Mouse (Mus musculus): ENCODE results near the gene Dmxl2. TPM values are rescaled to one million over a fixed set of nuclear protein-coding genes. Genes with fewer than 3 reads are reported as not detected.

Dmxl2 gene
- polyA plus RNA-seq, 1 experiment from 2014 or later = 8.6 TPM

DNA sequence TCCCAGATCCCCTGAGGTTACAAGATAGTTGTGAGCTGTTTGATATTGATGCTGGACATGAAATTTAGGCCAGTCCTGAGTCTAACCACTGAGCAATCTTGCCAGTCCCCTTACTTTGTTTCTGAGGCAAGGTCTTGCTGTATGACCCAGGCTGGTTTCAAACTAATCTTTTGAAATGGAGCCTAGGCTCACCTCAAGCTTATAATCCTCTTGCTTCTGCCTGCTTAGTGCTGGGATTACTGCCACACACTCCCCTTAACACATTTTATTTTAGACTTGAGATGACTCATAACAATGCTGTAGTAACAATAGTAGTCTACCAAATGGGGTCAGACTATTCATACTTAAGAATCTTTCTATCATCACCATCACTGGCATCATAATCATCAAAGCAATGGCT is 30.0 kb upstream of the Dmxl2 start:
- Histone ChIP-seq H3K4me3 (no peak overlapping the region), H3K27ac (replicated peaks) (no peak overlapping the region), H3K36me3 (no peaks in the 10 kb centered on the region), H3K9me3 (replicated peaks) (no peaks in the 10 kb centered on the region), H3K27me3 (ENCODE audit: low read depth, poor library complexity, severe bottlenecking) (no peaks in the 10 kb centered on the region), H3K4me1 (peaks cover 1% of the 10 kb centered on the region; the same call in 1 of the 2 replicates)
- DNase-seq (ENCODE audit: low spot score) = no peak

DNA sequence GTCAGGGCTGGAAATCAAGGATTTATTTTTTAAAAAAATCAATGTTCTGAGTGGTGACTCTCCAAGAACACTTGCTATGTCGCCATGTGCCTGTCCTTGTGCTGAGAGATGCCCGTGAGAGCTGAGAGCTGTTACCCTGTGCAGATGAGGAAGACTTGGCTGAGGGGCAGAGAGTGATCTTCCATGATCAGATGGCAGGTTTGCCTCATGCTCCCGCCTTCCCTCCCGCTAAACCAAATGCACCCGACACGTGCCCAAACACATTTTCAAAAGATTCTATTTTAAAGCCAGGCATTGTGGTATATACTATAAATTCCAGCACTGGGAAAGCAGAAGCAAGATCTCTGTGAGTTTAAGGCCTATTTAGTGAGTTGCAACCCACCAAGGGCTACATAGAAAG is 29.4 kb upstream of the Dmxl2 start:
- 87% methylated on average over 6 of the region's 6 CpGs for WGBS
- H3K27ac ChIP-seq (replicated peaks) = no peak overlapping the region
- H3K27me3 ChIP-seq (ENCODE audit: low read depth, poor library complexity, severe bottlenecking) = no peaks in the 10 kb centered on the region
- DNase-seq (ENCODE audit: low spot score) = no peak
- H3K4me1 ChIP-seq = no peaks in the 10 kb centered on the region
- no peak overlapping the region for H3K4me3 ChIP-seq
- H3K36me3 ChIP-seq = no peaks in the 10 kb centered on the region
- H3K9me3 ChIP-seq (replicated peaks) = no peaks in the 10 kb centered on the region

DNA sequence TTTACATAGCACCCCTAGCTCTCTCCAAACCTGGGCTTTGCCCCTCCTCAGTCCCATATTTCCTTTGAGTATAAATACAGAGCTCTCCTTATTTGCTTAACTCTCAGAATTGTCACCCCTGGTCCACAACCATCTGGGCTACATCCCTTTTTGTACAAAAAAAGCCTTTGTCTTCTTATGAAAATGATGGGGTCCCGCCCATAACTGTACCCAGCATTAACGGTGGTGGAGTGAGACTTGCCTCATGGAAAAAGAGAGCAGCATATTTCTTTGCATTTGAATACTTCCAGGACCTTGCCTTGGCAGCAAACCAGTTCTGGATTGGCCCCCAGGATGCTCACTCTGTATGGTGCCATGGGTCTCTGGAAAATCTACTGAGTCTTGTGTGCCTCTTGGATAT is 28.5 kb upstream of the Dmxl2 start:
- no peaks in the 10 kb centered on the region for H3K9me3 ChIP-seq (replicated peaks)
- 82% methylated on average over 2 of the region's 2 CpGs for WGBS
- H3K4me1 ChIP-seq = no peaks in the 10 kb centered on the region

DNA sequence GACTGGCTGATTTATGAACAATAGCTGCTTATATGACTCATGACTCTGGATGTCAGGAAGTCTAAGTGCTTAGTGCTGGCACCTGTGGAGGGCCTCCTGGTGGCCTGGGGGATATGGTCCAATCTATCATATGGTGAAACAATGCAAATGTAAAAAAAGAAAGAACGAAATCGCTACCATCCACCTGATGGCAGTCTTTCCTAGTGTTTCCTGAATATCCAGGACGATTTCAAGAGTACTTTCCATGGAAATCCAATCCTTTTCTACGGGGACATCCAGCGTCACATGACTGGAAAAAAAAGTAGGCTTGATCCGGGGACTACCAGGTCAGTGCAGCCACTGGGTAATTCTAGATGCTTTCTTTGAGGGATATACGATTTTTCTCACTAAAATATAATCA is 26.3 kb upstream of the Dmxl2 start:
- no peaks in the 10 kb centered on the region for H3K4me1 ChIP-seq
- 77% methylated on average over 7 of the region's 7 CpGs for WGBS
- no peak overlapping the region for H3K27ac ChIP-seq (replicated peaks)
- H3K27me3 ChIP-seq (ENCODE audit: low read depth, poor library complexity, severe bottlenecking) = no peaks in the 10 kb centered on the region
- no peaks in the 10 kb centered on the region for H3K9me3 ChIP-seq (replicated peaks)
- no peak overlapping the region for H3K4me3 ChIP-seq
- no peak for DNase-seq (ENCODE audit: low spot score)
- no peaks in the 10 kb centered on the region for H3K36me3 ChIP-seq

More for the DNA sequence above, 28.5 kb upstream of the Dmxl2 start:
- H3K36me3 ChIP-seq = no peaks in the 10 kb centered on the region
- H3K27me3 ChIP-seq (ENCODE audit: low read depth, poor library complexity, severe bottlenecking) = no peaks in the 10 kb centered on the region
- DNase-seq (ENCODE audit: low spot score) = no peak
- H3K4me3 ChIP-seq = no peak overlapping the region
- H3K27ac ChIP-seq (replicated peaks) = no peak overlapping the region

DNA sequence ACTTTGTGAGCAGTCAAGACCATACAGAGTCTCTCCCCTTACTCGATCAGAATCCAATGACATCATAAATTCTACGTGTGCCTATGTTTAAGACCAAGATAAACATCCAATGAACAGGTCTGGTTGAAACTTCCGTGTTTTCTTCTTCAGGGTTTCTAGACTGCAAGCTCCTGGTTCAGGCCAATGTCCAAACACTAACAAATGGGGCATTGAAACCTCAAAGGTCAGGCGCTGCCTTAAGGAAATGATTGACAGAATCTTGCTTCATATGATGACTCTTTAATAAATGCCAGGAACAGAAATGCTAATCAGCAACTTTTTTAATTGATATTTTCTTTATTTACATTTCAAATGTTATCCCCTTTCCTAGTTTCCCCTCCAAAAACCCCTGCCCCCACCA is 18.9 kb upstream of the Dmxl2 start:
- Histone ChIP-seq H3K9me3 (replicated peaks) (no peaks in the 10 kb centered on the region), H3K27me3 (ENCODE audit: low read depth, poor library complexity, severe bottlenecking) (no peaks in the 10 kb centered on the region), H3K4me1 (no peaks in the 10 kb centered on the region), H3K27ac (replicated peaks) (no peak overlapping the region), H3K4me3 (no peak overlapping the region), H3K36me3 (no peaks in the 10 kb centered on the region)
- DNase-seq (ENCODE audit: low spot score) = no peak
- WGBS = 89% methylated on average over 4 of the region's 4 CpGs

- no peaks in the 10 kb centered on the region for H3K36me3 ChIP-seq
- no peak overlapping the region for H3K4me3 ChIP-seq
- no peaks in the 10 kb centered on the region for H3K9me3 ChIP-seq (replicated peaks)
- WGBS = 77% methylated on average over 7 of the region's 7 CpGs
- no peak for DNase-seq (ENCODE audit: low spot score)
- no peaks in the 10 kb centered on the region for H3K4me1 ChIP-seq
- no peaks in the 10 kb centered on the region for H3K27me3 ChIP-seq (ENCODE audit: low read depth, poor library complexity, severe bottlenecking)
- no peak overlapping the region for H3K27ac ChIP-seq (replicated peaks)
Measured at GRCm38 (mm10) chr9:54518921-54519320, 17.5 kb upstream of the Dmxl2 start.

GRCm38 (mm10) chr9:54515991-54516390 is 14.6 kb upstream of the Dmxl2 start:
- H3K27me3 ChIP-seq (ENCODE audit: low read depth, poor library complexity, severe bottlenecking) = no peaks in the 10 kb centered on the region
- no peak overlapping the region for H3K4me3 ChIP-seq
- no peaks in the 10 kb centered on the region for H3K4me1 ChIP-seq
- no peak overlapping the region for H3K27ac ChIP-seq (replicated peaks)
- WGBS = 82% methylated on average over 2 of the region's 2 CpGs
- no peak for DNase-seq (ENCODE audit: low spot score)
- H3K9me3 ChIP-seq (replicated peaks) = no peaks in the 10 kb centered on the region
- H3K36me3 ChIP-seq = no peaks in the 10 kb centered on the region

DNA sequence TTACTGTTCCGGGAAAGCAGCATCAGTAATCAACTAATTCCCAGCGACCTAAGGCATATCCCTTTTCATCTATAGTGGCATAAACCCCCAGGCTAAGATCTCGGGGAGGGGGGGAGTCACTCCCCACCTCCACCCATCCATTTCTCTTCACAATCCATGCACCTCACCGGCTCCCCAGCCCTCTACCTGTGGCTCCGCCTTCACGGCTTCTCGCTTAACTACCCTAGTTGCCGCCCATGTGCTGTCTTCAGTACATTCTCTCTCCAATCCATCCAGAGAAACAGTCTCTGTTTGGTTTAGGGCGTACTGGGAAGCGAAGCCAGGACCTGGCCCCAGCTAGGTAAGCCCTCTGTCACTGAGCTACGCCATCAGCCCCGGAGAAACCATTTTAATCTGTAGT is 1.4 kb upstream of the Dmxl2 start:
- Histone ChIP-seq H3K9me3 (replicated peaks) (no peaks in the 10 kb centered on the region), H3K27ac (replicated peaks) (no peak overlapping the region), H3K27me3 (ENCODE audit: low read depth, poor library complexity, severe bottlenecking) (peaks cover 20% of the 10 kb centered on the region), H3K4me1 (peaks cover 31% of the 10 kb centered on the region), H3K36me3 (no peaks in the 10 kb centered on the region), H3K4me3 (peak overlapping the region; percentile 71)
- DNase-seq (ENCODE audit: low spot score) = no peak
- 11% methylated on average over 12 of the region's 12 CpGs for WGBS

- Histone ChIP-seq H3K36me3 (no peaks in the 10 kb centered on the region), H3K27ac (replicated peaks) (peak overlapping the region; percentile 89), H3K4me3 (peak overlapping the region; percentile 71), H3K9me3 (replicated peaks) (no peaks in the 10 kb centered on the region), H3K4me1 (peaks cover 31% of the 10 kb centered on the region), H3K27me3 (ENCODE audit: low read depth, poor library complexity, severe bottlenecking) (peaks cover 20% of the 10 kb centered on the region)
- DNase-seq (ENCODE audit: low spot score) = no peak
- WGBS = 6% methylated on average over 13 of the region's 13 CpGs
Measured at GRCm38 (mm10) chr9:54502111-54502495, 677 bp upstream of the Dmxl2 start.

DNA sequence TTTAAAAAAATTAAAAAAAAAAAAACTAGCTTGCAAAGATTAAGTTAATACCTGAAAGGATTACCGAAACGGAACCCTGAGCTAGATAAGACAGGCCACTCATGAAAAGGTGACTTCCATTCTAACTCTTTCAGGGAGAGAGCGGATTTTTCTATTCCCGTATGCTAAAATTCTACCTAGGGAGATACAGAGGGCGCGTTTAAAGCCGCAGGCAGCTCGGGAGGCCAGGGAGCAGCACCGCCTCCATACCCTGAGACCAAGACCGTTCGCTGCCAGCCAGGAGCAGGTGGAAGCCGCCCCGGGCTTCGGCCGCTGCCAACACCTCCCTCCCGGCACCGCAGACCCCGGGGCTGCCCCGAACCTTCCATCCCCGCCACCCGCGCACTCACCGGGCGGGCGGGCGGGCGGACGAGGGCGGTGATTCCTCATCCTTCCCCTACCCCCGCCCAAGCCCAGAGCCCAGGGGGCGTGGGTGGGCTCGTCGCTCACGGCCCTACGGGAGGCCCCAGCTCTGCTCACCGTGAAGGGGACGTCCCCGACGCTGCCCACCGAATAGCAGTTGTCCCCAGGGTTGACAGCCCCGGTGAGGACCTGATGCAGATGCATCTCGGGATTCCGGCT is 484 bp downstream of the Dmxl2 start:
- H3K27ac ChIP-seq (replicated peaks) = peak overlapping the region; percentile 89
- H3K9me3 ChIP-seq (replicated peaks) = no peaks in the 10 kb centered on the region
- H3K4me1 ChIP-seq = peaks cover 31% of the 10 kb centered on the region
- DNase-seq (ENCODE audit: low spot score) = no peak
- under 1% methylated on average over 41 of the region's 43 CpGs for WGBS
- peak overlapping the region; percentile 71 for H3K4me3 ChIP-seq
- H3K36me3 ChIP-seq = no peaks in the 10 kb centered on the region
- peaks cover 20% of the 10 kb centered on the region for H3K27me3 ChIP-seq (ENCODE audit: low read depth, poor library complexity, severe bottlenecking)

- Histone ChIP-seq H3K4me1 (peaks cover 31% of the 10 kb centered on the region), H3K36me3 (no peaks in the 10 kb centered on the region), H3K4me3 (0 out of 2 replicates have a peak overlapping the region, but pooled peaks have one; percentile 71), H3K27ac (replicated peaks) (no peak overlapping the region), H3K9me3 (replicated peaks) (no peaks in the 10 kb centered on the region), H3K27me3 (ENCODE audit: low read depth, poor library complexity, severe bottlenecking) (peaks cover 20% of the 10 kb centered on the region)
- no peak for DNase-seq (ENCODE audit: low spot score)
- 85% methylated on average over 3 of the region's 3 CpGs for WGBS
Measured at GRCm38 (mm10) chr9:54499791-54500190, 1.6 kb downstream of the Dmxl2 start.

DNA sequence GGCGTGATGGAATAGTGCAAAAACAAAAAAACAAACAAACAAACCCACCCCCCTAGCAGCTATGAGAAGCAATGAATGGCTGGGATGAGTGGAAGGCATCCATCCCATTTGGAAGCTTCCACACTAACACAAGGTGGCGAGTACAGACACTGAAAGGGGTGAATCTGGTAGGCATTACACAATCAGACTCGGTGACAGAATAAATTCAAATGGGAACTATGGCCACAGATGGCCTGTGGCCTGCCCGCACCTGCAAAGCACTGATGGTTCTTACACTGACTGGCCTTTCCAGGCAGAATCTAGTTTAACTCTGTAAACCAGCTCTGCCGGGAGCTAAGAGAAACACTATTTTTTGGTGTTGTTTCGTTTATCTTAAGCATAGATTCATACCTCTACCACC is 2.1 kb downstream of the Dmxl2 start:
- DNase-seq (ENCODE audit: low spot score) = no peak
- H3K4me3 ChIP-seq = no peak overlapping the region
- peaks cover 20% of the 10 kb centered on the region for H3K27me3 ChIP-seq (ENCODE audit: low read depth, poor library complexity, severe bottlenecking)
- no peaks in the 10 kb centered on the region for H3K9me3 ChIP-seq (replicated peaks)
- no peak overlapping the region for H3K27ac ChIP-seq (replicated peaks)
- no peaks in the 10 kb centered on the region for H3K36me3 ChIP-seq
- peaks cover 31% of the 10 kb centered on the region for H3K4me1 ChIP-seq
- 85% methylated on average over 6 of the region's 6 CpGs for WGBS

GRCm38 (mm10) chr9:54490431-54490830 is 11.0 kb downstream of the Dmxl2 start:
- H3K9me3 ChIP-seq (replicated peaks) = no peaks in the 10 kb centered on the region
- H3K4me3 ChIP-seq = no peak overlapping the region
- no peak for DNase-seq (ENCODE audit: low spot score)
- H3K36me3 ChIP-seq = no peaks in the 10 kb centered on the region
- H3K4me1 ChIP-seq = no peaks in the 10 kb centered on the region
- H3K27me3 ChIP-seq (ENCODE audit: low read depth, poor library complexity, severe bottlenecking) = no peaks in the 10 kb centered on the region
- WGBS = 88% methylated on average over 2 of the region's 2 CpGs
- no peak overlapping the region for H3K27ac ChIP-seq (replicated peaks)

GRCm38 (mm10) chr9:54489599-54489998 is 11.8 kb downstream of the Dmxl2 start:
- Histone ChIP-seq H3K27ac (replicated peaks) (no peak overlapping the region), H3K4me3 (no peak overlapping the region), H3K9me3 (replicated peaks) (no peaks in the 10 kb centered on the region), H3K36me3 (no peaks in the 10 kb centered on the region), H3K4me1 (no peaks in the 10 kb centered on the region), H3K27me3 (ENCODE audit: low read depth, poor library complexity, severe bottlenecking) (no peaks in the 10 kb centered on the region)
- 88% methylated on average over 2 of the region's 2 CpGs for WGBS
- DNase-seq (ENCODE audit: low spot score) = no peak
